Mouse (Mus musculus) adrenal gland, postnatal 14 days (tissue): ENCODE data around the gene Mcrip1. TPM values are rescaled to one million over a fixed set of nuclear protein-coding genes. Genes with fewer than 3 reads are reported as not detected.
"Not testable (repeated sequence)": the region's sequence is repeated elsewhere in the genome, so short reads cannot be mapped to it uniquely, and the experiment has no call there.

Experiments used
- DNase-seq: peaks from one replicate; pipeline ENCODE4 v3.0.0; 2021; ENCODE audit warnings: mixed read lengths
- total RNA-seq: library from RNA; stranded (reverse); gene quantifications from 2 replicates; pipeline ENCODE4 v1.2.3, GENCODE M21; 2021

Mcrip1 gene
- total RNA-seq, 1 experiment from 2014 or later = 52.6 TPM

DNA sequence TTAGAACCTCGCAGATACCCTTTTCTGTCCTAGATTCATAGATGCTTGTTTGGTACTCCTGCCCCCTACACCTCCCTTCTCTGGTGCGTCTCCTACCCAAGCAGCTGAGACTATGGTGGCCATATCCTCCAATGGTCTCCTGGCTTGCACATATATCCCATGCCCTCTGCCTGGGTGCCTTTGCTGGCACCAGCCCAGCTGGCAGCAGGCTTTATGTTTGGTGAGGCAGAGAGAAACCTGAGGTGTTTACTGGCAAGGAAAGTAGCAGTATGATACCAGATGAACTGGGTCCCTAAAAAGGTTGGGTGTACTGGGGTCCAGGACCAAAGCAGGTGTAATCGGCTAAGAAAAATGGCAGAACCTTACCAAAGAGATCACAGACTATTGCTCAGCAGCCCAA, 3.6 kb downstream of the Mcrip1 start:
- DNase-seq = no peak

DNA sequence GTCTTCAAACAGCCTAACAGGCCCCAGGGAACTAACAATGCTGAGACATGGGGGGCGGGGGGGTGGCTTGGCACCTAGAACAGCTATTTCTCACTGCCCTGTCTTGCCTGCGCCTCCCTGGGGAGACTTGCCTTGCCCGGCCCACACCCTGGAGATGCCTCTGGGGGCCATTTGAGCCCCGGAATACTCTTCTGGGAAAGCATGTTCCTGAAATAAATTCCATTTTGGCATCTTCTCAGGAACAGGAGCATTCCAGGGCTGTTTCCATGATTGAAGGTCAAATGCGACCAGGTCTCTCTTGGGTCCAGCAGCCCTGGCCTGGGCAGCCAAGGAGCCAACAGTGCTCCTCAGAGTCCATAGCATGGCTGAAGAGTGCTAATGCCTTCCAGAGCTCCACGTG, 7.2 kb downstream of the Mcrip1 start:
- peak; percentile 66 for DNase-seq

DNA sequence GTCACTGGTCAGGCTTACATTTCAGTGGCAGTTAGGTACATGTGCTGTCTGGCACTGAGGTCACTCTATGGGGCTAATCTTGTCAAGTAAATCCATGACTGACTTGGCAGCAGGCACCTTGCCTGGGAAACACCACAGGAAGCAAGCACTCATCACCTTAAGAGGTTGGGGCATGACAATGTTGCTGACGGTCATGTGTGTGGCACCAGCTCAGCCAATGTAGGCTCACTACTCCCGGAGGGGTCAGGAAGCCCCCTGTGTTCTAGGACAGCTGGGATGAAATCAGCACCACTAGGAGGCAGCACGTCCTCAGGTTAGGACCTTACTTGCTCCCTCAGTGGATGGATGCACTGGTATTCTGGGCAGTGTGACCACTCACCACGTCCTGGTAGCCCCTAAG, 7.6 kb downstream of the Mcrip1 start:
- peak; percentile 40 for DNase-seq

DNA sequence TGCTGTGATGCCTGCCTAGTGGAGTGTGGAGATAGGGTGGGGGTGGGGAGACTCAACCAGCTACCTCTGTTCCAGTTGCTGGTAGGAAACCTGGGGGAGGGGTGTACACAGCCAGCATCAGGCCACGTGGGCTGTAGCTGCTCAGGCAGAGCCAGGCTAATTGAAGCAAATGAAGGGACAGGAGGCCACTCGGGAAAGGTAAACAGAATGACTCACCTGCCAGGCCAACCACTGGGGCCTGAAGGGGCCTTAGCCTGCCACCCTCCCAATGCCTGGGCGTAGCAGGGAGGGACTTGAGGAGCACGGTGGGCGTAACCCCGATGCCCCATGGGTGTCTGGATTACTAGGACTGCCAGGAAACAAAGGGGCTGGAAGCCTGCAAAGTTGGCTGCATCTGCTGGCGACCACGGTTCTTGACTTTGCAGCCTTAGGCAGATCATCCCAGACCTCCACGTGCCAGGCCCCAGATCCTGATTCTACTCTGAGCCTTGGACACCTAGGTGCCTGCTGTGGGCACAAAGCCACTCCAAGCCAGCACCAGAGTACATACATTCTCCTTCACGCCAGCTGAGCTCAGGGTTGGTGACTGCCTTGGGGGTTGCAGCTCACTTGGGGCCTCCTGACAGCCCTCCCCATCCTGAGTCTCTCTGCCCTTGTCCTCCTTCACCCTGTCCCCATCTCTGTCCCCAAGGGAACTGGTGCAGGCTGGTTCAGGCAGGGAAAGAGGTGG, 10.1 kb downstream of the Mcrip1 start:
- peak; percentile 44 for DNase-seq

DNA sequence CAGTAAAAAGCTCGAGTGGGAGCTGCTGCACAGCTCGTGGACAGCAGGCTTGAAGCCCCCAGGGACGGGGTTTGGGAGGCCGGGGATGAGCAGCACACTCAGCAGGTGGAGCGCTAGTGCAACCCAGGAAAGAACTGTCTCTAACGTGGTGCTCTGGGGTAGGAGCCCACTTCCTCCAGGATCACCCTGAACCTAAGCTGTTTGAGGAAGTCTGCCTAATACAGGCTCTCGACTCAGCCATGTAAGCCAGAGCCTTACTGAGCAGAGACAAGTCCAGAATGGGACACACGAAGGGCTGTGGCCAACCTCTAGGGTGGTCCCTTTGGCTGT, 10.6 kb downstream of the Mcrip1 start:
- DNase-seq = no peak

DNA sequence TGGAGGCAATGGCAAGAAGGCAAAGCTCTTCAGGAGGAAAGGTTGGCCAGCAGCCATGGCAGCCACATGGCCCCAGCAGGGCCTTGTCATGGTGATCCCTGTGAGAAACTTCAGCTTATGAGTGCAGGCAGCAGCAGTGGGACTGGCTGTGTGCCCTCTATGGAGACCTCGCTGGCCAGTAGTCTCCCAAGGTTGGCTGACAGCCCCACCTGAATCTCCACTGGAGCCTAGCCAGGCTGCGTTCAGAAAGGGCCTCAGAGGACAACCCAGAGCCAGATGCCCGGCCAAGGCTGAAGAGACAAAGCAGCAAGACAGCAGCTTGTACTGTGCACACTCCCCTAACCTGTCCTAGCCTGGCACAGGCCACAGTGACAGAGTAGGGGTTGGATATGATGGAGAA, 11.0 kb downstream of the Mcrip1 start:
- peak; percentile 79 for DNase-seq

DNA sequence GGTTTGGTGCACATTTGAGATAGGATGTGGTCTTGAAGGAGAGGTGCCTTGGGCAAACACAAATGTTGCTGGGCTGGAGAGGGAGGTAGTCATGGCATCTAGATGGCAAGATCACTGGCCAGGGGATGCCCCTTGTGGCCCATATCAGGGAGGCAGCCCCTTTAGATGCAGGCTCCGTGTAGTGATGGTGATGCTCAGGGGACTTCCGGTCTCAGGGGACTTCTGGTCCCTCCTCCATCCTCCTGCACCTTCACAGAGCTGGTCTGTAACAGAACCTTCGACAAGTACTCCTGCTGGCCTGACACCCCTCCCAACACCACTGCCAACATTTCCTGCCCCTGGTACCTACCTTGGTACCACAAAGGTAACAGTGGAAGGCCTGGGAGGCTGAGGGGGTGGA, 13.7 kb downstream of the Mcrip1 start:
- no peak for DNase-seq

DNA sequence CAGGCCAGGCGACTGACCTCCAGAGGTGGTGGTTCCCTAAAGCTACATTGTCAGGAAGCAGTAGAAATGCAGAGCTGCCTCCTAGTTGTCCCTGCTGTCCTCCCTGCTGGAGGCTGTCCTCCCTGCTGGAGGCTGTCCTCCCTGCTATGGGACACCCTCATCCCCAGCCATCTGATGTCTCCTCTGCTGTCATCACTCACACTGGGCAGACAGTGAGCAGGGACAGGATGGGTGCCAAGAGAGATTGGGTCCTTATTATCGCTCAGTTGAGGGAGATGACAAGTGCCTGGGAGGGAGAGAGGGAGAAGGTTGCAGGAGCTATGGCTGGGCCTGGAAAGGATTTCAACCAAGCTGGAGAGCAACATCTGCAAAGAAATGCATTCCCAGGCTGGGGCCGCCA, 14.4 kb downstream of the Mcrip1 start:
- DNase-seq = no peak

DNA sequence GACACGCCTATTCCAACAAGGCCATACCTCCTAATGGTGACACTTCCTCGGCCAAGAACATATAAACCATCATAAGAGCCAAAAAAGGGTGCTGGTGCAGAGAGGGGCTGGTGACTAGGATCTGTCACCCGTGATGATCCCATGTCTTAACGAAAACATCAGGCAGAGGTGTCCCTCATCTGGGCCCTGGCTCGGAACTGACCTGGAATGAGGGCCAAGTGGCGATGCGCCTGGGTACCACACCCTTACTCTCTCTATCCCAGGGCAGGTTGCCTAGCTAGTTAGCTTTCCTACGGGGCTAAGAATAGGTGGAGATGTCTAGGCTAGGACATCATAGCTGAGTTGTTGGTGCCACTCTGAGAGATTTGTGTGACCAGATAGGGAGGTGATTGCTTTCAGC, 15.4 kb downstream of the Mcrip1 start:
- DNase-seq = no peak

DNA sequence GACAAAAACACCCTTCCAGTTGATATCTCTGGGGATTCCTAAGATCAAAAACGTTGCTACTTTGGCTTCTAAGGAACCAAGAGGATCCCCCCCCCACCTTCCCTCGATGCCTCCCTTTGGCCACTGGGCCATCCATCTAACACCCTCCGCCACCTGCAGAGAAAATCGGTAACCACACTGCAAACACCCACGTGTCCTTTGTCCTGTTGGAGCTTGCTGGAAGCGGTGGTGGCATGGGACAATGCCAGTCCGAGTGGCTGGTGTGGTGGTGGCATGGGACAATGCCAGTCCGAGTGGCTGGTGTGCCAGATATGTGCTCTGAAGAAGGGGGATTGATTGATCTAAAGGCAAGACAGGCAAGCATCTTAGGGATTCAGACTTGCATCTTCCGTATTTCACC, 17.9 kb downstream of the Mcrip1 start:
- DNase-seq = no peak

DNA sequence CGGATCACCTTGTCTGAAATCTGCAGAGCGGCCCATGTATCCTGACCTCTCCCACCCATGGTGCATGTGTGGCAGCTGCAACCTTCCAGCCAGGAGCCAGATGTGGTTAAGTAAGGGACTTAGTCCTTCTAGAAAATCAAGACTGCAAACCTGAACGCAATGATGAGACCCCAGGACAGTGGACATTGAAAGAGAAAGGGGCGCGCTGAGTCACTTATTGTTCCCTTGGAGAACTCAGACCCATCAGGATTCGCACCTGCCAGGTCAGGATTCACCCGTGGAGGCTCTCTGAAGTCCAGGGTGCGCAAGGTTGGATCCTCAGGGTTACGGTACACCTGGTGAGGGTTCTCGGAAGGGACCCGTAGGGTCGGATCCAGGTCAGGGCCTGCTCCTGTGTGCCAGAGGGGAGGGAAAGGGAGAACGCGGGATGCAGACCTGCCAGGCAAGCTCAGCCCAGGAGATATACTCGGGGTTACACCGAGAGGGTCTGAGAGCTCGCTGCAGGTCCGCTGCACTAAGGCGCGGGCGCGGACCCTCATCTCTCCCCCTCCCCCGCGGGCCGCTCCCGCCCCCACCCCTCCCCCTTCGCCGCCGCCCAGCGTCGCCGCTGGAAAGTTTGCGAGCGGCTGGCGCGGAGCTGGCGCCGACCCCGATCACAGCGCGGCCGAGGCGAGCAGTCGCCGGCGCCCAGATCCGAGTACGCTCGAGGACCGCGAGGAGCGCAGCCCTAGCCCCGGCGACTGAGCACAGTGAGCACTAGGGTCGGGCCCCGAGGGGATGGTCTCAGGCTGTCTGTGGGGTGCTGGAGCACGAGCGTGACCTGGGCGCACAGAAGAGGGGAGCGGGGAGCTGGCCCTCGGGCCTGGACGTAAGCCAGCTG, 19.2 kb downstream of the Mcrip1 start, which contains the start of gene Gcgr:
Gene Gcgr (plus strand): TSS at position 615 of the 880 bp plus-strand sequence.
- DNase-seq = peak; percentile 41

DNA sequence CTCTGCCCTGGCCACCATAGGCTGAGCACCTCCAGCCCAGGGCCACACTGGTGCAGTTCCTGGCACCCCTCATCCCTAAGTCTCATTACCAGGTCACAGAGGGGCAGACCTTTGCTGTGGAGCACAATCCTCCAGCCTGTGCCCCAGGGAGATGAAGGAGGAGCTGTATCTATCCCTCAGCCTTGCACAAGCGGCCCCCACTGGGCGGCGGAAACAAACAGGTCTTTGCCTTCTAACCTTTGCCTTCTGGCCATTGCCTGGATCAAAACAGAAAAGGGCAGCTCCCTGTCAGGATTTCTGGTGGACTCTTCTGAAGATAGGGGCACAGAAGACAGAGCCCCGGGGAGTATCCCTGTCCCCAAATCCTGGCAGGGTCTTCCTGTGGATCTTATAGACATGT, 20.6 kb downstream of the Mcrip1 start:
- no peak for DNase-seq

DNA sequence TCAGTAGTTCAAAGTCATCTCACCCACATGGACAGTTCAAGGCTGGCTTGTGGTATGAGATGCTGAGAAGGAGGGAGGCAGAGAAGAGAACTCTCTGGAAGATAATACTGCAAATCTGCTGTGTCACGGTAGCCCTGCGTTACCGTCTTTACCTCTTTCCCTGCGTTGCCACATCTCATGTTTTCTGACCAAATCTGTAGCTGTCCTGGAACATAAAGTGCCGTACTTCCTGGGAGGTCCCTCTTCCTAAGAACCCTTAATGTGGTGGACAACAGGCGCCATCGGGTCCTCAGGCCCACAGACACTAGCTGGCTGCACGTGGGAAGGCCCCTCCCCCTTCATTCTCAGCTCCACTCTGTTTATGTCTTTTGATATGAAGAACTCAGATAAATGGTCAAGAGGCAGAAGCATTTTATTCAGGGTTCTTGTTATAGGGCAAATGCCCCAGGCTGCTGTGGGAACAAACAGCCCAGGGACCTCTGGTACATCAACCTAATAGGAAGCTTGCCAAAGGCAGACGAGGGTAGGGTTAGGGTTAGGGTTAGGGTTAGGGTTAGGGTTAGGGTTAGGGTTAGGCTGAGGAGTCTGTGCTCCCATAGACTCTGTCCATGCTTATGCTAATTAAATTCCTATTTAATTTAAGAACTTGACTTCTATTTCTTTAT, 21.7 kb downstream of the Mcrip1 start:
- DNase-seq = no peak

DNA sequence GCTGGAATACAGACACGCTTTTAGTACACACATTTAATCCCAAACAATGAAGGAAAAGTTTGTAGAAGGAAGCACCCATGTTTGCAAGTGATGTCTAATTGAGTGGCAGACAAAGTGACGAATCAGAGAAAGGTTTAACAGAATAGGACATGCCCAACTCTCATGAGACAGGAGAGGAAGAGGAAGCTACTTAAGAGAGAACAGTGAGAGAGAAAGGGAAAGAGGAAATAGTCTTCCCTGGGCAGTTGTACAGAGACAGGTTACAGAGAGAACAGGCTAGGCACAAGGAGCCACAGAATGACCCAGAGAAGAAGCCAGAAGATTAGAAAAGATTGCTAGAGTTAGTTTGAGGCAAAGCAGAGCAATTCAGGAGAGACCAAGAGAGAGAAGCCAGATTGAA, 23.6 kb downstream of the Mcrip1 start:
- no peak for DNase-seq

DNA sequence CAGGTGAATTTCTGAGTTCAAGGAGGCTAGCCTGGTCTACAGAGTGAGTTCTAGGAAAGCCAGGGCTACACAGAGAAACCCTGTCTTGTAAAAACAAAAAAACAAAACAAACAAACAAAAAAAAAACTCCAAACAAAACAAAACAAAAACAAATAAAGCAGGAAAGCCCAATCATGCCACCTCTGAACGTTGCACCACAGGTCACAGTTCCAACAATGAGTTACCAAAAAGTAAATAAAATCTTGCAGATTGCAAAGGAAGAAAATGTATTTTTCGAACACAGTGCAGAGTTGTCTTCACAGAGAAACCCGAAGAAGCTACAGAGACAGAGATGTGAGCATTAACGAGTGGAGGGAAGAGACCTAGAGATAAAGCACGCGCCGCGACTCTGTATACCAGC, 26.9 kb downstream of the Mcrip1 start:
- DNase-seq = no peak

DNA sequence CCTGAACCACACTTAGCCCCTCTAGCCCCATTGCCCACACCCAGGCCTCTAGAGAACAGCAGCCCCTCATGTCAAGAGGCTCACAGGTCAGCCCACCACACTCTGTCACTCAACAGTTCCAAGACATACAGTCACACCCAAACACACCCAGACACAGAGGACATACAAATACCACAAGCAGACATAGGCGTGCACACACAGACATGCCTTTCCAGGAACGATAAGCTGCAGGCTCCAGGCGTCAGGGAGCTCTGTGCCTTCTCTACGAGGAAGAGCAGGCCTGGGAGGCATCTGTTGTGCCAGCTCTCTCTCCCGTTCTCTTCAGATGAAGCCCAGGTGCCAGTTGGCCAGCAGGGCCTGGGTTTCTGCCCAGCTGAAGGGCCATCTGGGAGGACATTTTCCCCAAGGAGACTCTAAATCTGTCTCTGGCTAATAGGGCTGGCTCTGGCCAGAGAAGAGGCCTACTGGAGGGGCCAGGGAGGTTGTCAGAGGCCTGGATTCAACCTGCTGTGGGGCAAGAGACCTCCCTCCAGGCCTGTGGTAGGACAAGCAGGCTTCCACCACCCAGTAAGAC, 28.5 kb downstream of the Mcrip1 start:
- peak; percentile 74 for DNase-seq

DNA sequence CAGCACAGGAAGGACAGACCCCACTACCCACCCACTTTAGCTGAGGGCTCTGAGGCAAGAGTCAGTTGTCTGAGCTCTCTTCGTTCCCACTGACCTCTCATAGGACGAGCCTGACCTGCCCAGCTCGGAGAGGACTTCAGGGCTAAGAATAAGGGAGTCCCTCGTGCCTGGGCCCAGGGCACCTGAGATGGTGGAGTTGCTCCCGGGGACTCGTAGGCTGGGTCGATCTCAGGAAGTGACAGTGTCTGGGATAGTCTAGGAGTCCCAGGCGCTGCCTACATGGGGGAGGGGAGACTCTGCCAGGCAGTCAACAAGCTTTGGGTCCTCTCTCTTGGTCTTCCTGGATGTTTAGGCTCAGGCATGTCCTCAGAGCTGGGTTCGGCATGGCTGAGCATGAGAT, 29.0 kb downstream of the Mcrip1 start:
- DNase-seq = no peak

DNA sequence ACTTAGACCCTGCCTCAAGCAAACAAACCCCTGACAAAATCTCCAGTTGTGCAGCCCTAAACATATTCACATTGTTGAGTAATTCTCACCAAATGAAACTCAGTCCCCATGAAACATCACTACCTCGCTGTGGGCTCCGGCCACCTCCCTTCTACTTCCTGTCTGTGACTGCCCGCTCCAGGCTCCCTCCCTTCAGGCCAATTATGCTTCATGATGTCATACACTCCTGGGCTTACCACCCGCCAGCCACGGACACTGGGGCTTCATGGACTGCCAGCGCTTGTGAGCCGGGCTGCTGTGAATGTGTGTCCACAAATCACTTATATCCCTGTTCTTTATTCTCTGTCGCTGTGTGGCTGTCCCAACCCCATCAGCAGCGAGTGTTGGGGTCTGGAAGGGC, 29.8 kb downstream of the Mcrip1 start:
- peak; percentile 66 for DNase-seq

DNA sequence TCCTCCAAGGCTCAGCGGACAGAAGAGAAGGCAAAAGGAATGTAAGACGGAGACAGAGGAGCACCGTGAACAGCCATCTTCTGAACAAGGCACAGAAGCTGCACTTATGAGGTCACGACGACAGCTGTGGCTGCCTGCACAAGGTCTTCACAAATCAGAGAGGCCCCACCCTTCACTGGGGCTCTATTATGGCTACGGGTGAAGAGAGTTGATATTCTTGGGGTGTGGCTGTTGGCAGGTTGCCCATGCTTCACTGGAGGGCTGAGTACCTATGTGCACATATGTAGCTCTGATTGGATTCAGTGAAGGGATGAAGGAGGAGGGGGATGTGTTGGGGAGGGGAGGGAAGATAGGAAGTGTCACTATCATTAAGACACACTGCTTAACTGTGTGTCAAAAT, 31.0 kb downstream of the Mcrip1 start:
- no peak for DNase-seq

DNA sequence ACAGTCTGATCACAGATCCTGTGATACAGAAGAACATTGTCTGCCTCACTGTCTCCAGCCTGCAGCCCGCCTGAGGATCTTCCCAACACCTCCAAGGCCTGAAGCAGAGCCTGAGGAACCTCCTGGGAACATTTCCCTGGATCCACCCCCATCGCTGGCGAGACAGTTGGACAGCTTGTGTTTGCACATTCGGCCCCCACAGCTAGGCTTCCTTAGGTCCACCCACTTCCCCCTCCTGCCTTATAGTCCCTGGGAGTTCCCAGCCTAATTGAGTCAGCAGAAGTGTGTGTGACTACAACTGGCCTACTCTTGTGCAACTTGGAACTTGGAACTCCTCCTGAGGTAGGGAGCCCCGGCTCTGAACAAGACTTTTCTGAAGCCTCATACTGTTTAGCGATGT, 31.5 kb downstream of the Mcrip1 start:
- DNase-seq = peak; percentile 32

DNA sequence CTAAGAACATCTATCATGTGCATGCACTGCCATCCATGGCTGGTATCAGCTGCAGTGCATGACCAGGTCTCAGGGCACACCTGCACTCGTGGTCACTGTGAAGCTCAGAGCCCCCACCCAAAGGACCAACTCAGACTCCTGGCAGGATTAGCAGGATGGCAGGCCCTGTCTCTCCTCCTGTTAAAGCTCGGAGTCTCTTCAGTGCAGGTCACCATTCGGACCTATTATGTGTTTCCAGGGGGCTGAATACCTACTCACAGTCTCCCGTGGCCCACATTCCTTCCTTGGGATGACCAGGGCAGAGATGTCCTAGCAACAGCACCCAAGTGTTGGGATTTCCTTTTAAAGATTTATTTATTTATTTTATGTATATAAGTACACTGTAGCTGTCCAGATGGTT, 32.4 kb downstream of the Mcrip1 start:
- DNase-seq = no peak

DNA sequence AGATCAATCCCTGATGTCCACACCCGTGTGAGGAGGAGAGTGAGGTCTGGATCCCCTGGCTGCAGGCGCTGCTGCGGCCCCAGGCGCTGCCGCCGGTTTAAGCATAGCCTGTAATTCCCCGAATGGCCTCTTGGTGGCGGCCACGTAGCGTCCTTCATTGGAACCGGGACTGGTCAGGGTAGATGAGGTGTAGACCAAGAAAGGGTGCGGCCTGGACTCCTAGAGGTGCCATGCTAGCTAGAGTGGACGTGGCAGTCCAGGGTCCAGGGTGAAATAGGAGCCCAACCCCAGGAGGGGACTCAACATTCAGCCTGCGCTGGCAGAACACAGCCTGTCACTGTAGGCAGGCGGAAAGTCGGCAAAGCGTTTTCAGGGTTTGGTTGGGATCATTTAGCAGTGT, 33.9 kb downstream of the Mcrip1 start:
- DNase-seq = peak; percentile 93

DNA sequence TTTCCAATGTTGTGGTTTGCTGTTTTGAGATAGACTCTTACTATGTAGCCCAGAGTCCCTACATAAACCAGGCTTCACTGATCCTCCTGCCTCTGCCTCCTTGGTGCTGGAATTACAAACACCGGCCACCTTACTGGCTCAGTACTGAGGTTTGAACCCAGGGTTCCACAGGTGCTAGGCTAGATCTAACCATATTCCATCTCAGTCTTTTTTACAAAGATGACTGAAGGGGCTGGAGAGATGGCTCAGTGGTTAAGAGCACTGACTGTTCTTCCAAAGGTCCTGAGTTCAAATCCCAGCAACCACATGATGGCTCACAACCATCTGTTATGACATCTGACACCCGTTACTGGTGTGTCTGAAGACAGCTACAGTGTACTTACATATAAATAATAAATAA, 35.3 kb downstream of the Mcrip1 start:
- not testable (repeated sequence) for DNase-seq
